Mouse (Mus musculus) spleen, postnatal 4 days (tissue): ENCODE data around the gene Ttc22.

ENCODE experiments used
- DNase-seq, 2 experiments: peaks; one replicate each; pipeline ENCODE4 v3.0.0; 2022; ENCODE audit warnings: low spot score in 2 of 2

Ttc22 gene

GRCm38 (mm10) chr4:106622030-106622493 is at the start of gene Ttc22:
TSS of gene Ttc22 (plus strand) at chr4:106622432.
- DNase-seq = no peak

DNA sequence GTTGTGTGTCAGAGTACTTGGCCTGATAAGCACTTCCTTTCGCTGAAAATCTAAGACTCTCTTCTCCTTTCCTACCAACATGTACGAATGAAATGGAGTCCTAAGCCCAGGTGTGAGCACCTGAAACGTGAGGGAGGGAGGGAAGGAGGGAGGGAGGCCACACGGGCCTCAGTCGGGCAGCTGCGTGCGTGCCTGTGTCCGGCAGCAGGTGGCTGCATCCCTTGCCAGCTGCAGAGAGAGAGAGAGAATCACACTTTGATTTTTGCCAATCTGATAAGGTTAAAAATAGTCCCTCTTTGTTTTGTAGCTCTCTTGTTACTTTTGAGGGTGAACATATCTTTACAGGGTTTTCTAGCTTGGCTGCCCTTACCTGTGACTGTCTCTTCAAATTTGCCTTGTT is 47.2 kb upstream of the Ttc22 start:
- DNase-seq = no peak

DNA sequence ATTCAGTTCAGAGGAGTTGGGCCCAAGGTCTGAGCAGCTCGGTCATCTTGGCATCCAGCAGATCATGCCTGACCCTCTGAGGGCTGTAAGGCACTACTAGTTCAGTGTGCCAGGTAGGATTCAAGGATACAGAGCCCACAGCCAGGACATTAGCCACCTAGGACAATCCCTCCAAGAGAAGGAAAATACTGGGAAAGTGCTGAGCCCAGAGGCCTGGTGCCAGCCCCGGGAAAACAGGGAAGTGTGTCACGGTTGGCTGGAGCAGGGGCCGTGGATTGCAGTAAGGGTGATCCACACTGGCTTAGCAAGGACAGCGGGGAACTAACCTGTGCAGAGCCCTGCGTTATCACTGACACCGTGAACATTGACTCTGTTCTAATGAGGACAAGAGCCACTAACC is 44.7 kb upstream of the Ttc22 start:
- DNase-seq = no peak

DNA sequence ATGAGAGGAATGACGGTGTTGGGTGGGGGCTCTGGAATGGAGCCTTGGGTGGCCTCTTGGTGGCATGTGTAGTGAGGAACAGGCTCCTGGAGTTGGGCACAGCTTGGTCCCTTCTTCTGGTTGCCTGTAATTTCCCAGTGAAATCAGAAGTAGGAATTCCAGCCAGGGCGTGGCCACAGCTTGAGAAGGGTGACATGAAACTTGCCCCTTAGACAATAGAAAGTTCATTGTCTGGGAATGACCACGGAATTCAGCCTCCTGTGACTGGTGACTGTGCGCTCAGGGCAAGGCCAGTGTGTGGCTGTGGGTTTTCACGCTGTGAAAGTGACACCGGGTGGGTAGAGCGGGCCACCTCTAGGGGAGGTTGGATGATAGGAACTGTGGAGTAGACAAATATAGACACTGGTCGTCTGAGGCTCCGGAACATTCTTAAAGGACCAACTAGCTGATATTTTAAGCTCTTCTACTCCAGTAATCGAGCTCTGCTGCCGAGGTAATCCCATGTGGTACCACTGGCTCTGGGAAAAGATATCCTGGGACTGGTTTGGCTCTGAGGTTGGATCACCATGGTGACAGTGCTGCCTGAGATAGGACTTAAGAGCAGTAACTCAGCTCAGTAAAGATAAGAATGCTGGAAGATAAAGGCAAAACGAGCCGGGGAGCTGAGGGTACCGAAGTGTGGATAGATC is 40.9 kb upstream of the Ttc22 start:
- no peak for DNase-seq

- no peak for DNase-seq
Measured at GRCm38 (mm10) chr4:106581865-106582204, 40.4 kb upstream of the Ttc22 start.

- peak in 1 of 2 experiments; percentile 23 for DNase-seq
Measured at GRCm38 (mm10) chr4:106582428-106583153, 39.6 kb upstream of the Ttc22 start.

DNA sequence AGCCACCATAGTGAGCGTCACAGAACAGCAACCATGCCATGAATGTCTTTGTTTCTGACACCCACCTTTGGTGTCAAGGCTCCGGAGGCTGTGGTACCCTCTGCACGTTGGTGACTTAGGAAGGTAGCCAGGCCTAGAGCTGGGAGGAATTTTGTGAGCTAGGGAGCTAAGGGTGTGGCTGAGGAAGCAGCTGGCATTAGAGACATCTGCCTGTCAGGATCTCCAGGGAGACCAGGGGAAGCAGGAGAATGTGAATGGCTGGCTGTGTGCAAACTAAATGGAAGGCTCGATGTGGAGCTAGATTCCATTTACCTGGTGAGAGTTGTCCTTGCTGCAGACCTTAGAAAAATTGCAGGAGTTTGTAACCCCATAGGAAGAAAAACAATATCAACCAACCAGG is 37.6 kb upstream of the Ttc22 start:
- DNase-seq = no peak

DNA sequence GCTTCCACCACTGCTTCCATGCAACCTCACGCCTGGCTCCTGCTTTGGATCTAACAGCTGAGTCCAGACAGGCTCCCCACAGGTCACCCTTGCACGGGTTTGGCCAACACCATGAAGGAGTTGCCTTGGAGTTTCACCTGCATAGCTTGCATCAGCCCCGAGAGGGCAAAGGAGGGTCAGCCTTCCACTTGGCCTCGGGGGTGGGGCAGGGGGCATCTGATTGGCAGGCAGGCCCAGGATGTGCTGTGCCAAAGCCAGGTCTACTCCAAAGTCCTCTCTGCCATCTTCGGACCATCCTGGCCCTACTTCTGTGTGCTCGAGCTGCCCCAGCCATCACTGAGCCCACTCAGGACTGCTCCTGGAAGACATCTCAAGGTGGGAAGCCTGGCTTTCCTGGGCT is 35.2 kb upstream of the Ttc22 start:
- DNase-seq = no peak

DNA sequence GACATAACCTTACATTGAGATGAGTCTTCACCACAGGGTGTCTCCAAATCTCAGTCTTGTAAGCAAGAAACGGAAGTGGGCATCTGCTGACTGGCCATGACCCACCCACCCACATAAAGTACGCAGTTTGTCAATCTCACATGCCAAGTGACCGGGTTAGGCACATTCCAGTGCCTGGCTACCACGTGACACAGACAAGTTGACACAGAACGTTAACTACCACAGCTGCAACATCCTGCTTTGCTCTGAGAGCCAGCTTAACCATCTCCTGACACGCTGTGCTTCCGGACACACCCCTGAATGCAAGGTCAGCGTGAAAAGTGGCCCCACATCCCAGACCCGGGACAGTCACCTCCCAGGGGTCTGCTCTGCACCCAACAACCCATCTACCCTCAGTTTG is 32.1 kb upstream of the Ttc22 start:
- DNase-seq = no peak

GRCm38 (mm10) chr4:106590871-106591270 is 31.4 kb upstream of the Ttc22 start:
- no peak for DNase-seq

DNA sequence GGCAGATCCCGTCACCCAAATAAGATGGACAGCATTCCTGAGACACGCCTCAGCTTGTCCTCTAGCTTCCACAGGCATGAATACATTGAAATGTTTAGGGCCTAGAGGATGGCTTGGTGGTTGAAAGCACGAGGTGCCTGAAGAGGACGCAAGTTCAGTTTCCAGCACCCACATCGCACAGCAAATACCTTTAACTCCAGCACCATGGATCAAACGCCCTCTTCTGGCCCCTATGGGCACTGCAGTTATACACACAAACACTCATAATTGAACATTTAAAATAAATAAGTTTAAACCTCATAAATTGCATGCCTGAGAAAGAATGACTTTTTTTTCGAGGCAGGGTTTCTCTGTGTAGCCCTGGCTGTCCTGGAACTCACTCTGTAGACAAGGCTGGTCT is 28.6 kb upstream of the Ttc22 start:
- no peak for DNase-seq

DNA sequence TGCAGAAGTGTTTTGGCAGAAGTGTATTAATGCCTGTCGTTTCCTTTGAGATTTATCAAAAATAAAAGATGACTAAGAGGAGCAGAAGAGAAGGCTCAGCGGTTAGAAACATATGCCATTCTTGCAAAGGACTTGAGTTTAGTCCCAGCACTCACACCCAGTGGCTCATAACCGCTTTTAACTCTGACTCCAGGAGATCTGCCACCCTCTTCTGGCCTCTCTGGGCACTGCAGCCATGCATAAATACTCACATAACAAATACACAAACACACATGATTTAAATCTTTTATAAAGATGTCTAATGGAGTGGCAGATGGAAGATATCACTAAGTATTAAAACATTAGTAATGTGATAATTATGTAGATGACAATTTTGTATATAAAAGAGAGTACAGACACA is 26.0 kb upstream of the Ttc22 start:
- DNase-seq = no peak

GRCm38 (mm10) chr4:106597055-106597454 is 25.2 kb upstream of the Ttc22 start:
- DNase-seq = no peak

- no peak for DNase-seq
Measured at GRCm38 (mm10) chr4:106597741-106598140, 24.5 kb upstream of the Ttc22 start.

GRCm38 (mm10) chr4:106599415-106599814 is 22.8 kb upstream of the Ttc22 start:
- DNase-seq = no peak

- DNase-seq = no peak
Measured at GRCm38 (mm10) chr4:106600770-106601169, 21.5 kb upstream of the Ttc22 start.

DNA sequence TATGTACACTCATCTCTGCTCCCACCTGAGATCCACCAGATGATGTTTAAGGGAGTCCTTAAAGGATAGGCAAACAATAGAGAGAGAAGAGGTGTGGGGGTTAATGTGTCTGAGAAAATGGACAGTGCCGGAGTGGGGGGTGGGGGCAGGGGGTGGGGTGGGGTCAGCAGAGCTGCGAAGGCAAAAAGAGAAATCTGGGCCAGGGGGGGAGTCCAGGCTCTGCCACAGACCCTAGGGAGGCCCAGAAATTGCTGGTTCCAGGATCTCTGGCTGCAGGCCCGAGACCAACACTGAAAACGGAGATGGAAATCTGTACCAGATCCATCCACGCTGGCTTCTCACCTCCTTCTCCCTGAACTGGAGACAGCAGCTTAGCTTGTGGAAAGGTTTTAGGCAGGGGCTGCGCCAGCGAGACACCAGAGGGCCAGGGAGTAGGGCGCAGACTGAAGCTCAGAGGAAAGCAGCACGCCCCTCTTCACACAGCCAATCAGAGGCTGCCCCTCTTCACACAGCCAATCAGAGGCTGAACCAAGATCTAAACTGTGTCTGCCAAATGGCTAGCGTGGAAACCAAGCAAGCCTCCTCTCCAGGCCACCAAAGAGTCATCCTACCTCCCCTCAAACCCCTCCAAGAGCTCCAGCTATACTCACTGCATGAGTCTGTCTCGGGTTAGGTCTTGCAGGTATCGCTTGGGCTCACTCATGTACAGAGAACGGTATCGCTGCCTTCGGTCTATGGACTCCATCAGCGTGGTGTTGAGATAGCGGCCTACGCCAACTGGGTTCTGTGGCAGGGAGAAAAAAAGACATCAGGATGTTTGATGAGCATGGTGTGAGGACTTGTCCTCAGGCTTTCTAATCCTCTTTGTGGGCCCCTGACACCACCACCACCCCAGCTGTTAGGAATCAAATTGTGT is 15.3 kb upstream of the Ttc22 start:
- DNase-seq = no peak

GRCm38 (mm10) chr4:106607905-106608304 is 14.3 kb upstream of the Ttc22 start:
- DNase-seq = no peak

DNA sequence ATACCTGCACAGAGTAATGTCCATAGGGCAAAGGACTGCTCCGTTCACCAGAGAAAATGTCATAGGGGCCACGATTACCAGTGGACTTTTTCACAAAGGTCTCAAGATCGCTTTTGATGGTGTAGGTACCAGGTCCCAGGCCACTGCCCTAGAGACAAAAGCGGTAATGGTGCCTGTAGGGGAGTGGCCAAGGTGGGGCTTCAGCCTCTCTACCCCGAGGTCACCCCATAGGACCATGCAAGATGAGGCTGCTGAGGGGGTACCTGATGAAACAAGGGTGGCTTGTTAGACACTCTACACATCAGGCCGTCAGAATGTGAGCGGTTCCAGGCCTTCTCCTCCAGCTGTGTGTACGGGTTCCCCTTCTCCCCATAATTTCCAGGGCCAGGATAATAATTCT is 9.1 kb upstream of the Ttc22 start:
- no peak for DNase-seq

- DNase-seq = no peak
Measured at GRCm38 (mm10) chr4:106613560-106613959, 8.7 kb upstream of the Ttc22 start.

DNA sequence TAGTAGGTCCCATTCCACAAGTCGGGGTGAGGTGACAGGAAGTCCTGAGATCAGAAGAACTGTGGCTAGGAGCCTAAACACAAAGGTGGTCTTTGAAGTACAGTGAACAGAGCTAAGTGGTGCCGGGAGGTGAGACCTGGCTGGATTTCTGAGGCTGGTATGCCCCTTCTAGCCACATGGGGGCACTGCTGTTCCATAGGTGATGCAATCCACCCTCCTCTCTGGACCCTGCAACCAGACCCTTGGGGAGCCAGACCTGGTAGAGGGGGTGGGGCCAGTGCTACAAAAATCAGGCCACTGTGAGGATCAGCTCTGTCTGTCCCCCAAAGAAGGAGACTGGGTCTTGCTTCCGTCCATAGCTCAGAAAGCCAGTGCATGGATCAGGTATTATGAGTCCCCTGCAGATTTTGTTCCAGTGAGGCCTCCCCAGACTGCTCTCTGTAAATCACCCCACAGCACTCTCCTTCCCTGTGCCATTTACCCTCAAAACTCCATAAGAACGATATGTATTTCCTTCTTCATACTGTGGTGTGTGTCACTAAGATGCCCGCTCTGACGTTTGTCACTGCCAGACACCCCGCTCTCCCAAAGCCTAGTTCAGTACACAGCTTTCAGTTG is 7.9 kb upstream of the Ttc22 start:
- DNase-seq = peak; percentile 55 to 80

DNA sequence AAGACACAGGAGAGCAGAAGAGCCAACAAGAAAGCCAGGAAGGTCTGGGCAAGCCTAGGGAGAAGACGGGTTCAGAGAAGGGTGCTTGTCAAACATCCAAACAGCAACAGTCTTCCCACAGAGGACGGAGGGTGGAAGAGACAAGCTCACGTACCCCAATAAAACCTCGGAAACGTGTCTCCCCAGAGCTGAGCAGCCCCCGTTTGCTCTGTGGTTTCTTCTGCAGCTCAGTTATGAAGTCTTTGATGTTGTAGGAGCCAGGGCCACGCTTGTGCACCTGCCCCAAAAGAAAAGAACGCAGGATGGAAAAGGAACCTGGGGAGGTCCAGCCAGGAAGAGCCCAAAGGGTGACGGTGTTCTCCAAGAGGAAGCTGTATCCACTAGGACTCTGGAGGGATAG is 7.4 kb upstream of the Ttc22 start:
- DNase-seq = no peak
